Mouse (Mus musculus) neural tube, embryonic 12.5 days (tissue): ENCODE measurements around the gene 4930474N05Rik. TPM values are rescaled to one million over a fixed set of nuclear protein-coding genes. Genes with fewer than 3 reads are reported as not detected.
A peak's percentile ranks its signal among the peaks of the same experiment; 100 is the strongest.

Experiments used
- ATAC-seq: fragments of 200-750 bp; cut with Nextera tagmentation; 2 replicates; pipeline ENCODE4 v1.8.0; 2017; ENCODE audit warnings: low read depth, mild to moderate bottlenecking, moderate TSS enrichment, moderate library complexity; ENCODE audit not compliant: low FRiP score
- H3K27ac ChIP-seq: fragments of 300-500 bp; sonication (generic); 2 replicates; pipeline ENCODE4 v1.5.1; 2016
- H3K27me3 ChIP-seq: fragments of 300-500 bp; sonication (generic); replicated peaks from 2 replicates; pipeline ENCODE4 v1.6.1; 2016; ENCODE audit warnings: mild to moderate bottlenecking
- H3K36me3 ChIP-seq: fragments of 300-500 bp; sonication (generic); 2 replicates; pipeline ENCODE4 v1.6.1; 2016; ENCODE audit warnings: mild to moderate bottlenecking
- H3K4me1 ChIP-seq: fragments of 300-500 bp; sonication (generic); 2 replicates; pipeline ENCODE4 v1.6.1; 2016
- H3K4me2 ChIP-seq: fragments of 300-500 bp; sonication (generic); replicated peaks from 2 replicates; pipeline ENCODE4 v1.6.1; 2016; ENCODE audit warnings: mild to moderate bottlenecking
- H3K4me3 ChIP-seq: fragments of 300-500 bp; sonication (generic); 2 replicates; pipeline ENCODE4 v1.5.1; 2016
- H3K9ac ChIP-seq: fragments of 300-500 bp; sonication (generic); 2 replicates; pipeline ENCODE4 v1.6.1; 2016; ENCODE audit warnings: mild to moderate bottlenecking
- H3K9me3 ChIP-seq: fragments of 300-500 bp; sonication (generic); 2 replicates; pipeline ENCODE4 v1.6.1; 2016; ENCODE audit warnings: mild to moderate bottlenecking
- WGBS: fragments of 180-500 bp; shearing (Covaris S2); methylation state at CpG from one replicate; pipeline ENCODE4 v1.1.7; 2016; 5-methylcytosine and 5-hydroxymethylcytosine counted together
- polyA plus RNA-seq: library from polyadenylated mRNA; unstranded; fragments of >200 nt; fragmentation: Nextera tagmentation; extraction: Ambion mirVana; gene quantifications from 2 replicates; pipeline ENCODE4 v1.2.1, GENCODE M21; 2016

The 4930474N05Rik gene
- not detected in 2 replicates for polyA plus RNA-seq

DNA sequence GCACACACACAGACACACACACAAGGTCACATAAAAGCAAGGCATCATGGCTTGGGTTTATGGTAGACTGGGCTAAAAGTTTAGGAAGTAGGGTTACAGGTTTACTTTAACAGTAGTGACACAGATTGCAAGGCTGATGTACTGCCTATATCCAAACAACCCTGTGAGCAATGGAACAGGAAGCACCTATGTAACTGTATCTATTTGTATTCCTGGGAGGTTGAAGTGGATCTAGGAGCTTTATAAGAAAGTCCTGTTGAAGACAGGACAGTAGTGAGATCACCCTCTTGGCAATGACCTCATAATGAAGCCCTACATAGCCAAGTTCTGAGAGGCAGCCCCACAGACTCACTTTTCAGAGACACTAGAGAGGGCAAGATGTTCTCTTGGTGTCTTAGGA lies at the start of gene 4930474N05Rik:
Gene 4930474N05Rik, plus strand, starts transcription at position 301 of the 400 bp plus-strand sequence.
- Histone ChIP-seq H3K27ac (no peak within 1 kb of the TSS), H3K4me2 (no peak within 1 kb of the TSS), H3K9me3 (no peaks in the 10 kb centered on the region), H3K9ac (no peak within 1 kb of the TSS), H3K4me3 (no peak within 1 kb of the TSS), H3K27me3 (no peaks in the 10 kb centered on the region), H3K36me3 (no peaks in the 10 kb centered on the region), H3K4me1 (no peaks in the 10 kb centered on the region)
- ATAC-seq: no peak

DNA sequence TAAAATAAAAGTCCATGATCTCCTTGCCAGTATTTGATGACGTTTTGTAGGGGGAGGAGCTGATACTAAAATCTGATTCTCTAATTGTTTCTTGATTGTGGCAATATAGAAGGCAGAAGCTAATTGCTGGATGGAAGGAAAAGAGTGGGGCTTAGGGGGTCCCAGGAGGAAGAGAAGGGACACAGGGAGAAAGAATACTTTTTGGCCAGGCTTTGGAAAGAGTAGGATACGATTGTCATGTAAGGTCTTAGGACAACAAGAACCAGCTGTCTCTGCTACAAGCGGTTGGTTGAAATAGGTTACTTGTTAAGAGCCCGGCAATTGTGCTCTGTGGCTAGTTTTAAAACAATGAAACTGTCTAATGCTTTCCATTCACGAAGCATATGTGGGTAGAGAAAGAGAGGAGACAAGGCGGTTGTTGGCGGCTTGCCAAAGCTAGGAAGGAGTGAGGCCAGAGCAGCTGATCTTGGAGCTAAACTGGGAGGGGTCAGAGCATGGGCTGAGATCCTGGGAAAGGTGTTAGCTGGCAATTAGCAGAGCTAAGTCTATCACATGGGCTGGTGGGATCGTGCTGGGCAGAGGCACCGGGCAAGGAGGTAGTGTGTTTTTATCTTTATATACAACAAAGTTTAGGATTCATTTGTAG lies 45.8 kb upstream of the 4930474N05Rik start:
- Histone ChIP-seq H3K4me2 (no peak overlapping the region), H3K27ac (no peak overlapping the region), H3K9ac (no peak overlapping the region), H3K27me3 (no peaks in the 10 kb centered on the region), H3K4me1 (peaks cover 4% of the 10 kb centered on the region; the same call in 1 of the 2 replicates), H3K36me3 (no peaks in the 10 kb centered on the region), H3K4me3 (no peak overlapping the region), H3K9me3 (no peaks in the 10 kb centered on the region)
- peak; percentile 85 for ATAC-seq
- WGBS: 51% methylated on average over 9 of the region's 9 CpGs

DNA sequence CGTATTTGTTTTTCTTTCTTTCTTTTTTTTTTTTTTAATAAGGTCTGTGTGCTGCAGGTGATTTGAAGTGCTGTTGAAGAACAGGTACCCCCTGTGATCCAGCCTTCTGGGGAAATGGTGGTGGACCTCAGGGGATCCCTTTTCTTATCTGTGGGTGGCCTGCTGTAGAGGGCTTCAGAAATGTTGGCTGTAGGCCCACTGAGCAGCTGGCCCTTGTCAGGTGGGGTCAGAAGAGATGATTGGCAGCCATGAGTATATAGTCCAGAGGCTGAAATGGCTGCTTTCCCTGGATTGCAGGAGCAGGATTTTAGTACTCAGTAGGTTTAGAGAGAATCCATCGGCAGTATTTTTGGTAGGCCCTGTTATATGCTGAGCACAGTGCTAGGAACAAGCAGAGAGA lies 41.4 kb upstream of the 4930474N05Rik start:
- H3K27me3 ChIP-seq: no peaks in the 10 kb centered on the region
- H3K9ac ChIP-seq: no peak overlapping the region
- H3K36me3 ChIP-seq: no peaks in the 10 kb centered on the region
- H3K27ac ChIP-seq: no peak overlapping the region
- H3K4me3 ChIP-seq: no peak overlapping the region
- no peak for ATAC-seq
- H3K4me2 ChIP-seq: no peak overlapping the region
- 87% methylated on average over 2 of the region's 2 CpGs for WGBS
- H3K4me1 ChIP-seq: peaks cover 4% of the 10 kb centered on the region; the same call in 1 of the 2 replicates
- no peaks in the 10 kb centered on the region for H3K9me3 ChIP-seq

DNA sequence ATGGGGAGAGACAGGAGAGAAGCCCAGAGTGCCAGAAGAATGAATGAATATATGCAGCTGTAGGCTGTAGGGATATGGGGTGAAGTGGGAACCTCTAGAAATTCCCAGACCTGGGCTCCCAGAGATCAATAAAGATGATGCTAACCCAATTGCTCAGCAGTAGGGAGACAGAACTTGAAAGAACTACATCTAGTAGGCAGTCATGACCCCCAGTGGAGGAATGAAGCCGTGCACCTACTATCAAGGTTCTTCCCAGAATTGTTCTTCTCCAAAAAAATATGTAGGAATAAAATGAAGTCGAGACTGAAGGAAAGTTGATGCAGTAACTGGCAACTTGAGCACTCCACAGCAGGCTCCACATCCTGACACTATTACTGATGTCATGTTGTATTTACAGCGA lies 3.8 kb downstream of the 4930474N05Rik start:
- no peaks in the 10 kb centered on the region for H3K4me1 ChIP-seq
- 78% methylated on average over 3 of the region's 3 CpGs for WGBS
- no peak overlapping the region for H3K9ac ChIP-seq
- no peaks in the 10 kb centered on the region for H3K27me3 ChIP-seq
- no peak overlapping the region for H3K4me2 ChIP-seq
- no peak overlapping the region for H3K4me3 ChIP-seq
- no peak overlapping the region for H3K27ac ChIP-seq
- no peaks in the 10 kb centered on the region for H3K36me3 ChIP-seq
- no peak for ATAC-seq
- no peaks in the 10 kb centered on the region for H3K9me3 ChIP-seq

DNA sequence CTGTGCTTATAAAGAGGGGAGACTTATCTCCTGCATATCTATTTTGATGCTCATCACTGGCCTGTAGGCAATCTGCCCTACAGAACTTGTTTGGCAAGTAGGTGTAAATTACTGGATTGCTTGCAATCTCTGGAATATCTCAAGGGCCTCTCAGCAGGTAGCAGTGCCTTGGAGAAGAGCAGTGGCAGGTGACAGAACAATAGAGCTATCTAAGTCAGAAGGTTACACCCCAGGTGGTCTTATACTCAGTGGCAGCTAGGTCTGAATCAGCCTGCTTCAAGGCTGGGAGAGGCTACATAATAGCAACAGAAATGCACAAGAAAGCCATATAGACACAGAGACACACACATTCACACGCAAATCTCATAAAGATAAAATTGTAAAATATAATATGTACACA lies 4.9 kb downstream of the 4930474N05Rik start:
- no peaks in the 10 kb centered on the region for H3K36me3 ChIP-seq
- no peaks in the 10 kb centered on the region for H3K4me1 ChIP-seq
- H3K27ac ChIP-seq: no peak overlapping the region
- no peak overlapping the region for H3K4me3 ChIP-seq
- H3K27me3 ChIP-seq: no peaks in the 10 kb centered on the region
- ATAC-seq: no peak
- no peak overlapping the region for H3K9ac ChIP-seq
- no peak overlapping the region for H3K4me2 ChIP-seq
- WGBS: 32% methylated on average over 1 of the region's 1 CpGs
- no peaks in the 10 kb centered on the region for H3K9me3 ChIP-seq

DNA sequence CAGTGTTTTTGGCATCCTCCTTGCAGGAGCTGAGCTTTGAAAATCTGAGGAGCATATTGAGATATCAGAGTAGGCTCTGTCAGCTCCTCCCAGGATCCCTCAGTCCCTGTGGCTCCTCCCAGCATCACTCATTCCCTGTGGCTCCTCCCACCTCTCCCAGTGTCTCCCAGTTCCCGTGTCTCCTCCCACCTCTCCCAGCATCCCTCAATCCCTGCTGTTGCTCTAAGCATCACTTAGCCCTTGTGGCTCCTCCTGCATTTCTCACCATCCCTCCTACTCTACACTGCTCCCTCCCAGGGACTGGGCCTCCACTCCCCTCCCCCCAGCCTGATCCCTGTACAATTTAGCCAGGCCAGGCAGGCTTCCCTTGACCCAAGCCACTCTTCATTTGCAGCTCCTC lies 6.0 kb downstream of the 4930474N05Rik start:
- Histone ChIP-seq H3K27ac (no peak overlapping the region), H3K36me3 (no peaks in the 10 kb centered on the region), H3K4me3 (no peak overlapping the region), H3K27me3 (no peaks in the 10 kb centered on the region), H3K9me3 (no peaks in the 10 kb centered on the region), H3K4me2 (no peak overlapping the region), H3K4me1 (no peaks in the 10 kb centered on the region), H3K9ac (no peak overlapping the region)
- WGBS: 20% methylated on average over 1 of the region's 1 CpGs
- ATAC-seq: no peak

DNA sequence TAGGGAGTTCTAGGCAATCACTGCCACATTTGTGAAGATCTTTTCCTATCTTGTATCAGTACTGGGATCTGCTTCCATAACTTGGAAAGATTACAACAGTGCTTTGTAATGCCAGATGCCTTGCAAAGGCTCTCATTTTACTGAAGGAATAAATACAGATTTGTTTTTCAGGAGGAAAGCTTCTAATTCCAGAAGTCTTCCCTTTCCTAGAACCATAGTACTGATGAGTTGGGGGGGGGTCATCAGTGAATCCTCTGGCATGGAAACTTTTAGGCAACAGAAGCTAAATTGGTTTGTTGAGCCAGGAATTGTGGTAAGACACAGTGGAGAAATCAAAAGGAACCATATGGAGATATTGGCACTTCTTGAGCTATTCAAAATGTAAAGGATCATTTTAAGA lies 19.8 kb downstream of the 4930474N05Rik start:
- Histone ChIP-seq H3K27me3 (no peaks in the 10 kb centered on the region), H3K4me1 (no peaks in the 10 kb centered on the region), H3K4me2 (no peak overlapping the region), H3K27ac (no peak overlapping the region), H3K9ac (no peak overlapping the region), H3K9me3 (no peaks in the 10 kb centered on the region), H3K4me3 (no peak overlapping the region), H3K36me3 (no peaks in the 10 kb centered on the region)
- no peak for ATAC-seq

DNA sequence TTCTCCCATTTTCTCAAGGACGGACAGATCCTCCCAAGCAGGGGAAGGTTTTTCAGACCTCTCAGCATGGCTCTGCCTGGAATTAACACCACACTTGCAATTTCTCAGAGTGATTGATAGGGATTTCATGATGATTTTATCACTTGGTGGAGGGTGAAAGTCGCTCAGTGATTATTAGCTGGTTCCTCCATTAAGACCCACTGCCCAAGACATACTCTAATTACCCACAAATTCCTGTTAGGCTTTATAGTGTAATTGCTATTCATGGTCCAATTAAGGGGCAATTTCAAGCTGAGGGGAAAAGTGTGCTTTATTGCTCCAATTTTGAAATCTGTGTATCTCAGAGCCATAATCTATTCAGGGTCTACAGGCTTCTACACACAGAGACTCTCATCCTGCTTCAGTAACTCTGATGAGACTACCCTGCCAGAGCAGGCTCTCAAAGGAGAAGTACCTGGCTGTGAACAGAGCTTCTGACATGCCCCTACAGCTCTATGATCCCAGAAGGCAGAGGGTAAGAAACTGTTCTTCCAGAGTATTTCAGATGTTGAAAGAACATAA lies 29.1 kb downstream of the 4930474N05Rik start:
- no peaks in the 10 kb centered on the region for H3K9me3 ChIP-seq
- no peak overlapping the region for H3K9ac ChIP-seq
- no peaks in the 10 kb centered on the region for H3K4me1 ChIP-seq
- ATAC-seq: peak; percentile 65
- WGBS: 27% methylated on average over 2 of the region's 2 CpGs
- H3K27ac ChIP-seq: no peak overlapping the region
- H3K36me3 ChIP-seq: no peaks in the 10 kb centered on the region
- no peak overlapping the region for H3K4me3 ChIP-seq
- no peak overlapping the region for H3K4me2 ChIP-seq
- H3K27me3 ChIP-seq: no peaks in the 10 kb centered on the region

DNA sequence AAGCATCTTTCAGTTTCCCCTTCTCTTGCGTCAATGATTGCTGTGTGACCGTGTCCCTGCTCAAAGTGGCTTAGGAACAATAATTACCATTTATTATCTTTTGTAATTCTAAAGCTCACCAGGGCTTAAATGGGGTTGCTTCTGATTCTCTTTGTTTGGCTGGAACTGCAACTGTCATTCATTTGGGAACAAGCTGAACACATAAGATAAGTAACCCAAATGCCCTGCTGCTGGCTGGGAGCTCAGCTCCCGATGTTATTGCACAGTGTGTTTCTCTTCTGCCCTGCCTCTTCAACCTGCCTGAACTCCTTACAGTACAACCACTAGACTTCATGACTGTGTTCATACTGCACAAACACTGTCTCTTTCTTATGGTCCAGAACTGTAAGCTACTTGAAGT lies 41.0 kb downstream of the 4930474N05Rik start:
- 31% methylated on average over 3 of the region's 3 CpGs for WGBS
- no peak for ATAC-seq
- H3K27me3 ChIP-seq: no peaks in the 10 kb centered on the region
- no peak overlapping the region for H3K4me2 ChIP-seq
- H3K4me3 ChIP-seq: no peak overlapping the region
- H3K9me3 ChIP-seq: no peaks in the 10 kb centered on the region
- H3K4me1 ChIP-seq: no peaks in the 10 kb centered on the region
- H3K27ac ChIP-seq: no peak overlapping the region
- no peak overlapping the region for H3K9ac ChIP-seq
- H3K36me3 ChIP-seq: no peaks in the 10 kb centered on the region

DNA sequence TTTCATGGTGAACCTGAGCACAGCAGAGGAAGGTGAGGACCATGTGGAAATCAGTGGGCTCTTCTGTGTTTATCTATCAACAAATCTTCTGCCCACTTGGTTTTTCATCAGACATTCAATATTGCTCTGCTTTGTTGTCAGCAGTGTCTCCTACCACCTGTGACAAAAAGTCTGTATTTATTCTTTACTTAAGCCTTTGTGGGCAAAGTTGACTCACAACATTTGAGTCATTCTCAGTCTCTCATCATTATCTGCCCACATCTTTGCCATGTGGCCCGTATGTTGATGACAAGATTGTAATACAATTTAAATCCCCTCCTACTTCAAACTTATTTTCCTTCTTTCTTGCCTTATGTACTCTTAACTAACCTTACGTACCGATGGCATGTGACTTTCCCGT lies 43.0 kb downstream of the 4930474N05Rik start:
- no peak overlapping the region for H3K4me2 ChIP-seq
- WGBS: 97% methylated on average over 4 of the region's 4 CpGs
- ATAC-seq: no peak
- no peak overlapping the region for H3K4me3 ChIP-seq
- H3K9ac ChIP-seq: no peak overlapping the region
- no peak overlapping the region for H3K27ac ChIP-seq
- no peaks in the 10 kb centered on the region for H3K4me1 ChIP-seq
- no peaks in the 10 kb centered on the region for H3K27me3 ChIP-seq
- H3K36me3 ChIP-seq: no peaks in the 10 kb centered on the region
- no peaks in the 10 kb centered on the region for H3K9me3 ChIP-seq

DNA sequence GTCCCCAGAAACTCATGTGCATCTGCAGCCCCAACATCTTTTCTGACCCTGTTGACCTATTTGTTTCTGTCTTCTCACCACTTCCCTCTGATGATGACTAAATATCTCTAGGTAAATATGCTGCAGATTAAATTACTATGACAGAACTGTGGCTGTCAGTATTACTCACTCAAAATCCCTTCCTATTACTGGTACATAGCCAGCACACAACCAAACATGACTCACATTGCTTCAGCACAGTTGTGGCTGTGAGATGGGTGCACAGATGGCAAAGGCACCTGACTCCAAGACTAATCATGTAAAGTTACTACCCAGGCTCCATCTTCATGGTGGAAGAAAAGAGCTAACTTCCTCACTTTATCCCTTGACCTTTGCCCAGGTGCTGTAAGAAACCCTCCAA lies 50.5 kb downstream of the 4930474N05Rik start:
- ATAC-seq: no peak
- H3K4me1 ChIP-seq: no peaks in the 10 kb centered on the region
- H3K27ac ChIP-seq: no peak overlapping the region
- no peak overlapping the region for H3K4me2 ChIP-seq
- H3K9ac ChIP-seq: no peak overlapping the region
- H3K9me3 ChIP-seq: no peaks in the 10 kb centered on the region
- H3K27me3 ChIP-seq: no peaks in the 10 kb centered on the region
- no peaks in the 10 kb centered on the region for H3K36me3 ChIP-seq
- no peak overlapping the region for H3K4me3 ChIP-seq
